Mouse (Mus musculus) ovary, postnatal 10 days (tissue): ENCODE results near the gene Plppr3.

Source experiments
- DNase-seq: peaks from one replicate; pipeline ENCODE4 v3.0.0; 2022; ENCODE audit warnings: low spot score

Gene Plppr3

GRCm38 (mm10) chr10:79874290-79874862 lies at the start of gene Plppr3, which contains the start of gene Prtn3:
Plppr3 (minus strand) TSS chr10:79874634.
Prtn3 (plus strand) TSS chr10:79874476.
- no peak for DNase-seq

- DNase-seq, result no peak
Measured at GRCm38 (mm10) chr10:79921572-79921971, 47.1 kb upstream of the Plppr3 start.

GRCm38 (mm10) chr10:79920958-79921535 lies 46.6 kb upstream of the Plppr3 start, which contains the start of gene R3hdm4:
R3hdm4 (minus strand) TSS chr10:79921208.
- DNase-seq, result no peak

- DNase-seq, result no peak
Measured at GRCm38 (mm10) chr10:79920056-79920890, 45.8 kb upstream of the Plppr3 start.

GRCm38 (mm10) chr10:79919251-79919849 lies 44.9 kb upstream of the Plppr3 start:
- DNase-seq, result no peak

GRCm38 (mm10) chr10:79918231-79919078 lies 44.0 kb upstream of the Plppr3 start:
- no peak for DNase-seq

GRCm38 (mm10) chr10:79917532-79918100 lies 43.2 kb upstream of the Plppr3 start:
- DNase-seq, result no peak

GRCm38 (mm10) chr10:79916808-79917531 lies 42.5 kb upstream of the Plppr3 start, which contains the start of gene Kiss1r:
Kiss1r (plus strand) TSS chr10:79916971.
- peak; percentile 77 for DNase-seq

- DNase-seq, result no peak
Measured at GRCm38 (mm10) chr10:79916081-79916480, 41.6 kb upstream of the Plppr3 start.

GRCm38 (mm10) chr10:79914948-79915596 lies 40.6 kb upstream of the Plppr3 start:
- no peak for DNase-seq

- no peak for DNase-seq
Measured at GRCm38 (mm10) chr10:79914131-79914947, 39.9 kb upstream of the Plppr3 start.

- DNase-seq, result no peak
Measured at GRCm38 (mm10) chr10:79912412-79912811, 38.0 kb upstream of the Plppr3 start.

GRCm38 (mm10) chr10:79910556-79910955 lies 36.1 kb upstream of the Plppr3 start, which contains the start of gene Gm26602:
Gm26602 (plus strand) TSS chr10:79910856.
- no peak for DNase-seq

- DNase-seq, result no peak
Measured at GRCm38 (mm10) chr10:79909092-79909922, 34.9 kb upstream of the Plppr3 start.

GRCm38 (mm10) chr10:79908167-79909091 lies 34.0 kb upstream of the Plppr3 start, which contains the start of gene Med16:
Med16 (minus strand) TSS chr10:79908923.
- DNase-seq, result peak; percentile 92

GRCm38 (mm10) chr10:79907415-79907814 lies 33.0 kb upstream of the Plppr3 start:
- no peak for DNase-seq

GRCm38 (mm10) chr10:79906712-79907111 lies 32.3 kb upstream of the Plppr3 start:
- no peak for DNase-seq
